Mouse (Mus musculus): ENCODE data around the gene Rln3.
"Not testable (repeated sequence)": the region's sequence is repeated elsewhere in the genome, so short reads cannot be mapped to it uniquely, and the experiment has no call there.

Rln3 gene

DNA sequence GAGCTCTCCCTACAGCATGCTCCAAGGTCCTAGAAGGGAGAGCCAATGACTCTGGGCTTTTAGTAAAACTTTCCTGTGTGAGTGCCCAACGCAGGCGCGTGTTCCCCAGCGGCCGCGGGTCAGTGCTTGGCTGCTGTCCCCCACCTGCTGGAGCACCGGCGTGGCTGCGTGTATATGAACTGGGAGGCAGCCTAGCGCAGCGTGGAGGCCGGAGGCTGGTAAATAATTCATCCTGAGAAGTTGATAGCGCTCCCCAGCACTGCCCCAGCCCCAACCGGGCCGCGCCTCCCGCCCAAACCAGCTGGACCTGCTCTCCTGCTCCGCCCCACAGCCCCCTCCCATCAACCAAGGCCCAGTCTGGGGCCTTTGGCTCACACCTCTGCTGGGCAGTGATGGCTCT lies 23.7 kb downstream of the Rln3 start, which contains the start of gene Palm3:
Palm3 (plus strand) TSS at position 376 of the 400 bp plus-strand sequence.
- DNase-seq (ENCODE audit: extremely low spot score): no peak

DNA sequence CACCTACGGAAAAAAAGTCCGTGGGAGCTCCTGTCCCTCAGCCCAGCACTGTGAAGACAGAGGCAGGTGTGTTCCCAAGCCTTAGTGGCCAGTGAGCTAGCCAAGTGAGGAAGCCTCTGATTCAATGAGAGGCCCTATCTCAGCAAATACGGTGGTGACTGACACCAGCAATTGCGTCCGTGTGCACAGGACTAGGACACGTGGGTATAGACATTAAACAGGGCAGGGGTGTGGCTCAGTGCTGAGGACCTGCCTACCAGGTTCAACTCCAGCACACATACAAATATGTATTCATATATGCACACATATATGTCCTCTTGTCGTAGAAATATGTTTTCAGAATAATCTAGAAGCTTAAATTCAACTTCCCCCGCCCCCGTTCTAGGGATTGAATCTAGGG lies 25.1 kb downstream of the Rln3 start:
- no peak for DNase-seq (ENCODE audit: extremely low spot score)

DNA sequence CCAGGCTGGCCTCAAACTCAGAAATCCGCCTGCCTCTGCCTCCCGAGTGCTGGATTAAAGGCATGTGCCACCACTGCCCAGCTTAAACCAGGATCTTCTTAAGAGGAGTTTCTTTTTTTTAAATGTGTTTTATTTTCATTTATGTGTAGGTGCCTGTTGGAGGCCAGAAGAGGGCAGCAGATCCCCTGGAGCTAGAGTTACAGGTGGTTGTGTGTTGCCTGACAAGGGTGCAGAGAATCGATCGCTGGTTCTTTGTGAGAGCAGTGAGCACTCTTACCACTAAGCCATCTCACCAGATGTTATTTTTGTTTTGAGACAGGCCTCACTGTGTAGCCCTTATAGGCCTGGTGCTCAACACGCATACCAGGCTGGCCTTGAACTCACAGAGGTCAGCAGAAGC lies 29.0 kb downstream of the Rln3 start:
- DNase-seq (ENCODE audit: extremely low spot score): no peak

DNA sequence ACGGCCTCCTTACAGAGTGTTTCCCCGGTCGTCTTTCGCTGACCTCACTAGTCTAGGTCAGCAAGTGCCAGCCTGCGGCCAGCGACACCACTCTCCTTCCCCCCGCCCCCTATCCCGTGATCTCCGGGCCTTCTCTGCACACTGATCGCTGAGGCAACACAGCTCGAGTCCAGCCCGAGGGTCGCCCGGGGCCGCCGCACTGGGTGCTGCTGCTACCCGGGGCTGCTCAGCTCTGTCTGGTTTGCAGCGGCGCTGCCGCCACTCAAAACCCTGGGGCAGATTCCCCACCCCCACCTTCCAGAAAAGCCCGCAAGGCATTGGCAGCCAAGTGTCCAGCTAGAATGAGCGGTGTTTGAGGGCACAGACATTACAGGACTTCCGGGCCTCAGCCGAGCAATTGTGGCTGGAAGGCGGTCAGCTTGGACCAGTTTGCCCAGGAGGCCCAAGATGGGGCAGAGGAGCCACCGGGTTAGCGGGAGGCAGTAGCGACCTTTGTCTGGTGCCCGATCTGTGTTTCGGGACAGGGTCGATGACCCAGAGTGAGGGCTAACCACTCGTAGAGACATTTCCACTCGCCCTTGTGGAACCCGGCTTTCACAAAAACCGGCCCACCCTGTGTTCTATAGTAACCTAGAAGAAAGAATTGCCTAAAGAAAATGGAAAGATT lies 32.2 kb downstream of the Rln3 start:
- DNase-seq (ENCODE audit: extremely low spot score): no peak

DNA sequence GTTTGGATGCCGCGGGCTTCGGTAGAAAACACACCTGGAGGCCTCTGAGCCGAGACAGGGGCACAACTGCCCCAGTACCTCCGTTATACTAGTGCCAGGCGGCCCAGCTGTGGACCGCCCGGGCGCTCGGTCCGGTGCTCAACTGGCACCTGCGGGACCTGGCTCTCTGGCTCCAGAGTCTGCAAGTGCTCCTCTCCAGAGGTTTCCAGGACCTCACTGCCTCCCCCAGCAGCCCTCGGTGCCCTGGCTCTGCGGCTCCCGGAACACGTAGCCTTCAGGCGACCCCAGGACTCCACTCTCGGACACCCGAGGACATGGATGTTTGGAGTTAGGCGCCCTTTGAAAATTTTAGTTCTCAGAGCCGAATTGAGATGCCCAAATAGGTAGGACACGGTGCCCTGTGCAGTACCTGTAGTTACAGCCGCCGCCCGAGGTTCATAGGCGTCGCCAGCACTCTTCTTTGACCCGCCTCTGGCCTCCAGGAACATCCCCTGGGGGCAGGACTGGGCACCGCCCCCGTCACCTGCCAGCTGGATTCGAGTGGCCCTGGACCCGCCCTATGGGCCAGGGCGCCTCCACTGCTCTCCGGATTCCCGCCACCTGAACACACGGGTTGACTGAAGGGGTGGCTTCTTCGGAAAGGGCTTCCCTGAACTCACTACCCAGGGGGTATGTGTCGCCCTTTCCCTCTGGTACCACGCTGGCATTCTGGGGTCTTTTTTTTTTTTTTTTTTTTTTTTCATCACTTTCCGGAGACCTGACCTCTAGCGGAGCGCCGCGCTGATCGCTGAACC lies 32.9 kb downstream of the Rln3 start, which contains the start of gene 2210011C24Rik:
2210011C24Rik (minus strand) TSS at position 467 of the 794 bp plus-strand sequence.
- DNase-seq (ENCODE audit: extremely low spot score): no peak

DNA sequence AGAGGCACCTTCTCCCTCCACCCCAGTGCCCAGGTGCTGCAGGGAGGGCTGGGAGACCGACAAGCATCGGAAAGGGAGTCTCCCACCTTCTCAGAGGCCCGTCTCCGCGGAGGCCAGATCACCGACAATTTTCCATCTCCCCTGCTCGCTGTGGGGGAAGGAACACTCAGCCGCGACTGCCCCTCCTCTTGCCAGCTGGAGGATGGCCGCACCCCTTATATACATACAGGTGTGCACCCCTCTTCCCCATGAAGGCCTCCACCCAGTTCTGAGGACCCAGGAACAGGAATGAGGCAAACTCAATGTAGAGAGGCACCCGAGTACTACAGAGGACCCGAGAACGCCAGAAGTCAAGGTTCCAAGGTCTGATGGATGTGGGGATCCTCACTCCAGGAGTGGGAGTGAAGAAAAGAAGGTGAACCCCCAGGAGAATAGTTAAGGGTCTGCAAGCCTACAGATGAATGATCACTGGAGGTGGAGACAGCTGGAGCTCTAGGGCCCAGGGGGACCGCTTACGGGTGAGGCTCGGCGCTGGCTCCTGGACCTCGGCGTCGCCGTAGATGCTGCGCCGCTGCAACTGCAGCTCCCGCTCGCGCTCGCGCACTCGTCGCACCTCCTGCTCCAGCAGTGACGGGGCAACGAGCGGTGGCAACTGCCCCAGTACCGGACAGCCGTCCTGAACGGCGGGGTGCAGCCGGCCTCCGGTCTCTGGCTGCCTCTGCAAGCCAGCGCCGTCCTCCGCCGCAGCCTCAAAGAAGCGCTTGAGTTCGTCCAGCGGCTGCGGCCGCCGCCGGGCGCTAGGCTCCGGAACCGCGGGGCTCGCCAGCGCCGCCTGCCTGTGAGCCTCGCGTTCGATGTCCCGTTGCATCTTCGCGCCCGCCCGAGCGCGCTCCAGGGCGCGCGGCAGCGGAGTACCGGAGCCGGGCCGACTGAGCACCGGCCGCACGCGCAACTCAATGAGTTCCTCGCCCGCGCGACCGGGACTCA lies 33.9 kb downstream of the Rln3 start:
- DNase-seq (ENCODE audit: extremely low spot score): no peak

DNA sequence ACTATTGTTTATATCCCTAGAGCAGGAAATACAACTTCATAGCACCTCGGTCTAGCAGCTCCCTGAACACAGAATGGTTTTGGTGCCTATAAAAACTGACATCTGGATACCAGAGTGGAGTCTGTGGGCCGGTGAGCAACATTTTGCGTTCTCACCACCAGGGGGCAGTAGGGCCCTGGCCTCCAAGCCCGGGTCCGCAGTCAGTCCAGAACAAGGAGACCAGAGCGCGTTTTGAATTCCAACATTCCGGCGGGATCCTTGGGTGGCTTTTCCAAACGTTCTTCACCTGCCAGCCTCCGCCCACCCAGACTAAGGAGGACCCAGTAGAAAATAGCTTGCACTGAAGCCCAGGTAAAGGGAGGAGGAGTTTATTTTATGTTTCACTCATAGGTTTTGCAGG lies 34.9 kb downstream of the Rln3 start:
- DNase-seq (ENCODE audit: extremely low spot score): peak; percentile 87

DNA sequence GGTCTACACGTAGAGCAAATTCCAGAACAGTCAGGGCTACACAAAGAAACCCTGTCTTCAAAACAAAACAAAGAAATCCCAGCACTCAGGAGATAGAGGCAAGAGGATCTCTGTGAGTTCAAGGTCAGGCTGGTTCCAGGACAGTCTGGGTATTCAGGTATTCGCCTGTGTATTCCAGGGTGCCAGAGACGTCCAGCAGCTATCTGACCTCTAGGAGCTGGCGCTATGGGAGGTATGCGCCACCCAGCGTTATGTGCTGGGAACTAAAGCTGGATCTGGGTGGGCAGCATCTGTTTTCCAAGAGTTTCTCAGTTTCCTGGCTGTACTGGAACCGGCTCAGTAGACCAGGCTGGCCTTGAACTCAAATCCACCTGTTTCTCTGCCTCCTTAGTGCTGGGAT lies 36.4 kb downstream of the Rln3 start:
- DNase-seq (ENCODE audit: extremely low spot score): no peak

DNA sequence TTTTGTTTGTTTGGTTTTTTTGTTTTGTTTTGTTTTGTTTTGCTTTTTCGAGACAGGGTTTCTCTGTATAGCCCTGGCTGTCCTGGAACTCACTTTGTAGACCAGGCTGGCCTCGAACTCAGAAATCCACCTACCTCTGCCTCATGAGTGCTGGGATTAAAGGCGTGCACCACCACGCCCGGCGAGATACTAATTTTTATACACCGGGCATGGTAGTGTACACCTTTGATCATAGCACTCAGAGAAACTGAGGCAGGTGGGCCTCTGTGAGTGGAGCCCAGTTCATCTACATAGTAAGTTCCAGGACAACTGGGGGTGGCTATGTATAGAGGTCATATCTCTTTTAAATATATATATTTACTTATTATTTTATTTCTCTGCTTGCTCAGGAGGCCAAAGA lies 39.3 kb downstream of the Rln3 start:
- DNase-seq (ENCODE audit: extremely low spot score): not testable (repeated sequence)

DNA sequence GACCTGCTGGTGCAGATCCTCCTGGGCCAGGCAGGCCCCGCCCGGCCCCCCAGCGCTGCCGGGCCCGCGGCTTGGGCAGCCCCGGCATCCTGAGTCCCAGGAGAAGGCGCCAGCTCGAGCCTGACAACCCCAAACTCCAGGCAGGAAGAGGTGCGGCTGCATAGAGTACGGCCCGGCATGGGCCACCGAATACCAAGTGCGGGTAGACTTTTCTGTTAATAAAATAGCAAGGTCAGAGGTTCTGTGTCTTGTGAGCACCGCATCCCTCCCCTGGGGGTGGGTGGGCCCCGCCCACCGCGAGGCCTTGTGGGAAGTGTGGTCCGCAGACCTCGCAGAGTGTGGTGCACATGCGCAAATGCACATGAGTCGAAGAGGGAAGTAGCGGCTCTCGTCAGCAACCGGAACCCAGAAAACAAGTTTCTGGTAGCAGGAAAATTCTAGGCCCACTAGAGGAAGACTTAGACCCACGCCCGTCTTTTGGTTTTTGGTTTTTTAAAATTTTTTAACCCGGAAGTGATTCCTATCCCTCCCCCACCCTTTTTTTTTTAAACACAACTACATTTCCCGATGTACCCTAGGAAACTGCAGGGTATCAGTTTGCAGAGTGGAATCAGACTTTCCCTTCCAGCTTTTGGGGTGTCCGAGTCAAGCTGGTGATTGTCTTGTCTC lies 40.1 kb downstream of the Rln3 start:
- peak; percentile 92 for DNase-seq (ENCODE audit: extremely low spot score)

DNA sequence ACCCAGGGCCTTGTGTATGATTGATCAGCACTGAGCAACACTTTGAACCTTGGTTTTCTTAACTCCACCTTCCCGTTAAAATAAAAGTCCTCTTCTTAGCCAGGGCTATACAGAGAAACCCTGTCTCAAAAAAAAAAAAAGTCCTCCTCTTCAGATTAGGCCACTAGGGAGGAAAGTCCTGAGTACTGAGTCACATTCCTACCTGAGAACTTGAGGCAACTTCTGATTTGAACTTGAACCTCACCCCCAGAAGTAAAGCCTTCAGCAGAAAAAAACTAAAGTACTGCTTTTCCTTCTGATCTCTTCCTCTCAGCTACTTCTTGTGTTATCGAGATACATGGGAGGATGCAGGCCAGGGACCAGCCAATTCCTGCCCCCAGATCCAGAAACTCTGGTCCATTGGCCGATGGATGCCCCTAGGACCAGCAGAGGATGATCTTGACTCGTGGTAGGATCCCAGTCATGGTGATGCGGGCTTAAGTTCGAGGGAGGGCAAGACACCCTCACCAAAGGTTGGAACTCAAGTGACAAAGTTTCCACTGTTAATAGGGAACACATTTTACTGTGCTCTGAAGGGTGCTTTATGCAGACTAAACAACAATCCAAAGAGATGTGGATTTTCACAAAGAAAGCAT lies 41.1 kb downstream of the Rln3 start:
- no peak for DNase-seq (ENCODE audit: extremely low spot score)

DNA sequence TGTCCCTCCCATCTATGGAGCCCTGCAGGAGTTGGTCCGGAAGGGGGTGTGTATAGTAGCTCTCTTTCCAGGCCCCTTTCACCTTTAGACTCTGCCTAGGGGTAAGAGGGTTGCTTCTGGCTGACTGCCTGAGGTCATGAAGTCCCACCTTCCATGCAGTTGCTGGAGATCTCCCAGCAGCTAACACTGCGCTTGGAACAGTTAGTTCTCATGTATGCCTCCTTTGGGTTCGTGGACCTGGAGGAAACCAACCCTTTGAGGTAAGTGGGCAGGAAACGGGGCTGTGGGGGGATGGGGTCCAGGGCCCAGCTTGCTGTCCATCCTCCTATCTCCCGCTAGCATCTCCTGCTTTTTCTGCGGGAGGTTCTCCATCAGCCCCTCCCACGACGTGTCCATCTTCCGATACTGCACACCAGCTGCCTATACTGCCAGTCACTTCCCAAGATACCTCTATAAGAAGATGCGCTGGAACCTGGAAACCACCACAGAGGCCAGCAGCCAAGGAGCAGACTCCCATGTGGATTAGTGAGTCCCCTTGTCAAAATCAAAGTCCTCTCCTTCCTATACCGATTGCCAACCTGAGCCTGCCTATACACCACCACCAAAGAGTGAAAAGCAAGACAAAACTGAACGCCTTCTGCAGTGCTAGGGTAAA lies 41.7 kb downstream of the Rln3 start:
- no peak for DNase-seq (ENCODE audit: extremely low spot score)

DNA sequence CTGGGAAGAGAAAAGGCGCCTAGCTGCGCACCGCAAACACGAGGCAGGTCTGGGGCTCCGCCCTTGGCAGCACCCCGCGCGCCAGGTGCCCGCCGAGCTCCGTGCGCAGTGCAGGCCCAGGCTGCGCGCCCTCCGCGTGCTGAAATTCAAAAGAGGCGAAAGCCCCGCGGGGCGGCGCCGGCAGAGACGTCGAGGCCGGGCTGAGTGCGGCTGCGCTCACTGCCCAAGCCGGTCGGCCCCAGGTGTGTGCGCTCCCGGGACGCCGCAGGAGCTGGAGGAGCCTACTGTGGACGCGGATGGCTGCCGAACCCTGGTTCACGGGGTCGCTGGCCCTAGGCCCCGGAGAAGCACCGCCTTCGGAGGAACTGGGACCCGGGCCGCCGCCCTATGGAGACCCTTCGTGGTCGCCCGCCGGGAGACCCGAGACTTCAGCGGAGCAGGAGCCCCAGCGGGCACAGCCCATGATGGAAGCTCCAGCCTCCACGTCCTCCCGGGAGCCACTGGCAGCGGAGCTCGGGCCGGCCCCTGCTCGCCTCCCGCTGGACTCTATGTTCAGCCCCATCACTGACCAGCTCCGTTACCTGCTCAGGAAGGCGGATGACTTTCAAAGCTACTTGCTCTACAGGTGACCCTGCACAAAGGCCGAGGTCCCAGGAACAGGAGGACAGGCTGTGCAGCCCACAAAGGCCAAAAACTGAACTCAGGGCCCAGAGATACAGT lies 43.4 kb downstream of the Rln3 start, which contains the start of gene 1700067K01Rik:
1700067K01Rik (plus strand) TSS at position 222 of the 720 bp plus-strand sequence.
- DNase-seq (ENCODE audit: extremely low spot score): no peak

DNA sequence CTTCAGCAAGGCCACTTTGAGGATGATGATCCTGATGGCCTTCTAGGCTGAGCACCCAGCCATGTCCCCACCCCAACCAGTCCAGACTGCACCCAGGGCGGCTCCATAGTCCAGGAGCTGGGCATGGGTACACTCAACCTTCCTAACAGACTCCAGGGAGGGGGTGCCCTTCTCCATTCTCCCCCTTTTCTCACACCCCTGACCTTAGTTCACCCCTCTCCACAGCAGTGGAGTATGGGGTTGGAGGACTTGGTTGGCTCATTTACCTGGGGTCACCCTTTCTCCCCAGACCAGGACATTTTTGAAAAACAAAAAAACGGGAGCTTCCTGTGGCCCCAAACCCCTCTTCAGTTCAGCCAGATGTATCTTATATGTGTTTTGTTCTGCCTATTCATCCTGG lies 45.0 kb downstream of the Rln3 start:
- no peak for DNase-seq (ENCODE audit: extremely low spot score)

DNA sequence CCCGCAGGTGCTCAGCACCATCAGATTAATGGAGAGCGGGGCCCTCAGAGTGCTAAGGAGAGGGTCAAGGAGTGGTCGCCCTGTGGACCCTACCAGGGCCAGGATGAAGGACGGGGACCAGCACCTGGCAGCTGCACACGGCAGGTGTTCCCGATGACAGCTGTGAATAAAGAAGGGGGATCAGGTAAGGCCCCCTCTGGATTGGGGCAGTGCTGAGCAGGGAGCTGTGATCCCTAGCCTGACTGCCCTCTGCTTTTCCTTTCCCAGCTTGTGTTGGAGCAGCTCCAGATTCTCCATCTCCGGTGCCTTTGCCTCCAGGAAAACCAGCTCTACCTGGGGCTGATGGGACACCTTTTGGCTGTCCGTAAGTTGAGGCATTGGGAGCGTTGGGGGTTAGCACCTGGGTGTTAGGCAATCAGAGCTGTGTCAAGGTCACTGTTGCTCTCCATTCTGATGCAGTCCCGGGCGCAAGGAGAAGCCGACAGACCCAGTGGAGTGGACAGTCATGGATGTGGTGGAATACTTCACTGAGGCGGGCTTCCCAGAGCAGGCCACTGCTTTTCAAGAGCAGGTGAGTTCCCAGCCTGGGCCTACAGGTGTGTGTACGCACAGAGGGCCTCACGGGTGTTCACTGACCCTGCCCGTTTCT lies 45.6 kb downstream of the Rln3 start:
- no peak for DNase-seq (ENCODE audit: extremely low spot score)

DNA sequence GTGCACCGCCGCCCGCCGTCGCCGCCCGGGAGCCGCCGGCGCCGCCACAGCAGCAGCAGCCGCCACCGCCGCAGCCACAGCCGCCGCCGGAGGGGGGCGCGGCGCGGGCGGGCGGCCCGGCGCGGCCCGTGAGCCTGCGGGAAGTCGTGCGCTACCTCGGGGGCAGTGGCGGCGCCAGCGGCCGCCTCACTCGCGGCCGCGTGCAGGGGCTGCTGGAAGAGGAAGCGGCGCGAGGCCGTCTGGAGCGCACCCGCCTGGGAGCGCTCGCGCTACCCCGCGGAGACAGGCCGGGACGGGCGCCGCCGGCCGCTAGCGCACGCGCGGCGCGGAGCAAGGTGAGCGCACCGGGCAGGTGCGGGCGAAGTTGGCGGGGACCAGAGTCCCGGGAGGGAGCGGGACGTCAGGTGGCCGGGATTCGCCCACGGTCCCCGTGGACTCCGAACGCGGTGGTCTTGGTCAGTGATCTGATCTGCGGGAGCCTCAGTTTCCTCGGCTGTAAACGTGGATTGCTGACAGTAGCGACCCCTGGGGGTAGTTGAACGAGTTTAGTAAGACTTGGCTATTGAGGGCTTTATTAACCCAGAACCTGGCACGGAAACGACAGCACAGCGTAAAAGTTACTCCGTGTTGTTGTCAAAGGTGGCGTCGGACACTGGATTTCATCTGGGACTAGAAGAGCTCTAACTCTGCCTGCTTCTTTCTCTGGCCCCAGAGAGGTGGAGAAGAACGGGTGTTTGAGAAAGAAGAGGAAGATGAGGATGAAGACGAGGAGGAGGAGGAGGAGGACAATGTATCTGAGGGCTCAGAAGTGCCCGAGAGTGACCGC lies 46.4 kb downstream of the Rln3 start:
- DNase-seq (ENCODE audit: extremely low spot score): peak; percentile 72

DNA sequence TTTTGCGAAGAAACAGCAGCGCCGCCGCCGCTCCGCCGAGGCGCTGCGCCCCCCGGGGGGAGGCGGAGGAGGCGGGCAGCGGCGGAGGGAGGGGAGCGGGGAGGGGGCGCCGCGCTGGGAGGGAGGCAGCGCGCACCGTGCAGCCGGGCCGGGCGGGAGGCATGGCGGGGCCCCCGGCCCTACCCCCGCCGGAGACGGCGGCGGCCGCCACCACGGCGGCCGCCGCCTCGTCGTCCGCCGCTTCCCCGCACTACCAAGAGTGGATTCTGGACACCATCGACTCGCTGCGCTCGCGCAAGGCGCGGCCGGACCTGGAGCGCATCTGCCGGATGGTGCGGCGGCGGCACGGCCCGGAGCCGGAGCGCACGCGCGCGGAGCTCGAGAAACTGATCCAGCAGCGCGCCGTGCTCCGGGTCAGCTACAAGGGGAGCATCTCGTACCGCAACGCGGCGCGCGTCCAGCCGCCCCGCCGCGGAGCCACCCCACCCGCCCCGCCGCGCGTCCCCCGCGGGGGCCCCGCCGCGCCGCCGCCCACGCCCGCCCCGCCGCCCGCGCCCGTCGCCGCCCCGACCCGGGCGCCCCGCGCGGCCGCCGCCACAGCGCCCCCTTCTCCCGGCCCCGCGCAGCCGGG lies 47.2 kb downstream of the Rln3 start, which contains the start of gene Samd1:
Samd1 (plus strand) TSS at position 162 of the 631 bp plus-strand sequence.
- peak; percentile 60 for DNase-seq (ENCODE audit: extremely low spot score)

Measured in embryo, embryonic 9.5 days (tissue).